Mouse (Mus musculus): ENCODE data around the gene Crtc3.

Crtc3 gene

GRCm38 (mm10) chr7:80542139-80542831 lies 146.4 kb downstream of the Crtc3 start:
- no peak for DNase-seq

DNA sequence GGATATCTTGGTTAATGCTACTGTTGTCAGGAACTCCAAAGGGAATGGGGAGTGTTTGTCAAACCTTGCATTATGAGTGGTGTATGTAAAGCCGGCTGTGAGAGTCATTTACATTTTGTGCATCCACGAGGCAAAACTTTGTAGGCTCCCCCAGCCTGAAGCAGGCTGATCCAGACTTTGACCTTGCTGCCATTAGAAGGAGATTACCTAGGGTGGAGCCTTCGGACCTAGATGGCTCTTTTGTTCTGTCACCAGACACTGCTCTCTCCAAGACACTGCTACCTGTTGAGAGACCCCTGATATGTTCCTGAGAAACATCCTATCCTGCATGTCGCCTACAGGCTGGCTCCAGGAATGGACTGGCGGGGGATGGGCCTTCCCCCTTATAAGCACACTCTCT lies 149.1 kb downstream of the Crtc3 start:
- no peak for DNase-seq
